Mouse (Mus musculus): ENCODE results near the gene Clcn1.

Clcn1 gene

GRCm38 (mm10) chr6:42286448-42286847 lies at the start of gene Clcn1:
Clcn1 (plus strand) TSS chr6:42286685.
- no peak for DNase-seq

GRCm38 (mm10) chr6:42237276-42237805 lies 49.1 kb upstream of the Clcn1 start:
- peak; percentile 33 for DNase-seq

- no peak for DNase-seq
These were observed 45.0 kb upstream of the Clcn1 start for GRCm38 (mm10) chr6:42241311-42242045.

GRCm38 (mm10) chr6:42245711-42246353 lies 40.7 kb upstream of the Clcn1 start, which contains the start of gene Gstk1:
Gstk1 (plus strand) TSS chr6:42245935.
- DNase-seq, result peak; percentile 68

GRCm38 (mm10) chr6:42247173-42247572 lies 39.3 kb upstream of the Clcn1 start:
- DNase-seq, result no peak

- DNase-seq, result no peak
These were observed 38.5 kb upstream of the Clcn1 start for GRCm38 (mm10) chr6:42247981-42248380.

- DNase-seq, result no peak
These were observed 34.7 kb upstream of the Clcn1 start for GRCm38 (mm10) chr6:42251791-42252190.

- no peak for DNase-seq
These were observed 33.4 kb upstream of the Clcn1 start for GRCm38 (mm10) chr6:42253103-42253502.

GRCm38 (mm10) chr6:42257303-42257863 lies 29.1 kb upstream of the Clcn1 start:
- DNase-seq, result no peak

- DNase-seq, result no peak
These were observed 26.1 kb upstream of the Clcn1 start for GRCm38 (mm10) chr6:42260430-42260829.

GRCm38 (mm10) chr6:42261524-42262170 lies 24.8 kb upstream of the Clcn1 start, which contains the start of gene Tmem139:
Tmem139 (plus strand) TSS chr6:42261970.
- DNase-seq, result no peak

GRCm38 (mm10) chr6:42264626-42265312 lies 21.7 kb upstream of the Clcn1 start, which contains the start of gene Casp2:
Casp2 (plus strand) TSS chr6:42264985.
- DNase-seq, result peak; percentile 98

- DNase-seq, result no peak
These were observed 20.8 kb upstream of the Clcn1 start for GRCm38 (mm10) chr6:42265391-42266330.

GRCm38 (mm10) chr6:42270817-42271216 lies 15.7 kb upstream of the Clcn1 start:
- no peak for DNase-seq

- no peak for DNase-seq
These were observed 10.3 kb upstream of the Clcn1 start for GRCm38 (mm10) chr6:42276151-42276550.

- DNase-seq, result no peak
These were observed 3.5 kb upstream of the Clcn1 start for GRCm38 (mm10) chr6:42282865-42283528.

- DNase-seq, result no peak
These were observed 1.1 kb downstream of the Clcn1 start for GRCm38 (mm10) chr6:42287562-42287961.

- no peak for DNase-seq
These were observed 6.8 kb downstream of the Clcn1 start for GRCm38 (mm10) chr6:42293327-42293726.

- DNase-seq, result no peak
These were observed 9.1 kb downstream of the Clcn1 start for GRCm38 (mm10) chr6:42295549-42296094.

- no peak for DNase-seq
These were observed 12.9 kb downstream of the Clcn1 start for GRCm38 (mm10) chr6:42299362-42299761.
